Mouse (Mus musculus) embryo, embryonic 10 days (tissue): Measurements from ENCODE around the gene Ctnnbl1.

Experiments
- DNase-seq: peaks from one replicate; pipeline ENCODE4 v3.0.0-alpha.2; 2015; ENCODE audit warnings: low spot score

Ctnnbl1 gene

DNA sequence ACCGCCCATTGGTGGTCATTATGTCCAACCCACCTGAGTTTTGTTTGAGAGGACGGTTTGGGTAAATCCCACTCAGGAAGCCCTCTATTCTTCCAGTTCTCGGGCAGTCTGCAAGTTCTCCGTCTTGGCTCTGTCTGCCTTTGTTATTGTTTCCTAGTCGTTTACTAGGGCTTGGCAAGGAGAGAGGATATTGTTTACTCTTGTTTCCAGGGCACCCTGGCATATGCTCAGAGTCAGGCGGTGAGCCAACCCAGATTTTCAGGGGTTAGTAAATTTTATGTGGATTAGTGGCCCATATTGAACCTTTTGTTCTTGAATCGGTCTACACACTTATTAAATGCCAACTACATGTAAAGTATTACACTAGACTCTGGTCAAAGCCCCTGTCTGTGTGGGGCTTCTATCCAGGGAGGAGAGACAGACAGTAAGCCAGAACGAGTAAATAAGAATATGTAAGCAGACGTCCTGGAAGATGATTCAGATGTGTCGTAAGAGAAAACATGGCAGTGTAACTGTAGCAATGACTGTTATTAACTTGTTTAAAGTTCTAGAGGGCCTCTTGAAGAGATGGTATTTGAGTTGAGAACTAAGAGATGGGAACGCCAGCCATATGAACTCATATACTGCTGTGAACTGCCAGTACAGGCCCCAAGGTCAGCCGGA lies 13.9 kb downstream of the Ctnnbl1 start:
- DNase-seq = no peak

DNA sequence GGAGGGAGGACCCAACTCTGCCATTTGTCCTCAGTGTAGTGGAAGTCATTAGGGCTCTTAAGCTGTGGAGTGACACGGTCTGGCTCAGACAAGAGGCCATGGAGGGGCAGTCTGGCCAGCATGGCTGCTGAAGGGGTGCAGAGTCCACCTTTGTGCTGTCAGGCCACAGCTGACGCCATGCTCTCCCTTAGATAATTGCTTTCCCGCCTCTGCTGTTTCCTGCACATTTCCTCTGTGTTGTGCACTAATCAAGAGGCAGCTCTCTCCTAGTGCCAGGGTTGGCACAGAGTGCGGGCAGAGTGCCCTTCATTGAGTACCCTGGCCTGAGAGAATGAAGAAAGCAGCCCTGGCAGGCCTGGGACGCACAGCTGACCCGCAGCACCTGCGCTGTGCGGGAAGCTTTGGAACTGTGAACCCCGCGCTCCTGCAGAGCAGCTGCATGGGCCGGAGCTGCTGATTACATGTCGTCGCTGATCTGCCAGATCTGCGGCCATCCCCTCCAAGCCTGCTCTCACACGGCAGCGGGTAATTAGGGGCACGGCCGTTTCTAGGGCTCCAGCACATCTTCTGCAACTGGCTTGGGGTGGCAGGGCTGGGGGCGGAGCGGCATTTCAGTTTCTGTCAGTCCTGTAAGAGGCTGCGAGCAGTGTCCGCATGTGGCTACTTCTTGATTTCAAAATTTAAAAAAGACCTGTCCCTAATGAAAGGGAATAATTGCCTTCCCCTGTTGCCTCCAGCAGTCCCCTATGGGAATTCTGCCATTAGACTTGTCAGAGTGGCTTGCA lies 14.6 kb downstream of the Ctnnbl1 start:
- no peak for DNase-seq

DNA sequence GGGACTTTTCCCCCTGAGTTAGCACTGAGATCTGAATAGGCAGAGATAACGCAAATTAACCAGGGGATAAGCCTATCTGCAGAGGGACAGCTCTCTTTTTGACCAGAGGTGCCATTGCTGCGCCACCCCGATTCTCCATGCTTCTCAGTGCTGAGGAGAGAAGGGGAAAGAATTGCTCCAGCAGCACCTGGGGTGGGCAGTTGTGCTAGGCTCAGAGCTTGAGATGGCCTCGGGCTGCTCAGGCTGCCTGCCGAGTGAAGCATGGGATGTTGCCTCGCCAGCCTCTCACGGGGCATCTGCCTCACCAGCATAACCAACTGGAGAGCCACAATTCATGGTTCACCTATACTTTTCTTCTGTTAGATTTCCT lies 15.2 kb downstream of the Ctnnbl1 start:
- DNase-seq = no peak

DNA sequence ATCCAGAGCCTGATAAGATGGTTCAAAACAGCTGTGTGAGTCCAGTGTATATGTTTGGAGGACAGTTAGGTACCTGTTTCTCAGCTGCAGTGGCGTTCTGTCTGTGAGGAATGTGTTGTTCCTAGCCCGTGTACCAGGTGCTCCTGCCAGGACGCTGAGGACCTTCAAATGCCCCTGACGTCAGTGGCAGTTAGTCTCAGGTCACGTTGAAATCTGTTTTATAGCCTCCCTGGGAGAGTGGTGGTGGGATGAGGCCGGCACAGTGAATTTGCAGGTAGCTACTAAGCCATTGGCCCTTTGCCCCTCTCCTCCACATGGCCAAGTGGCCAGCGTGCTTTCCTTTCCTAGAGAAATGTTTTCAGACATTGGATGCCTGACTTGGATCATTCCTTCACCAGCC lies 18.6 kb downstream of the Ctnnbl1 start:
- no peak for DNase-seq

DNA sequence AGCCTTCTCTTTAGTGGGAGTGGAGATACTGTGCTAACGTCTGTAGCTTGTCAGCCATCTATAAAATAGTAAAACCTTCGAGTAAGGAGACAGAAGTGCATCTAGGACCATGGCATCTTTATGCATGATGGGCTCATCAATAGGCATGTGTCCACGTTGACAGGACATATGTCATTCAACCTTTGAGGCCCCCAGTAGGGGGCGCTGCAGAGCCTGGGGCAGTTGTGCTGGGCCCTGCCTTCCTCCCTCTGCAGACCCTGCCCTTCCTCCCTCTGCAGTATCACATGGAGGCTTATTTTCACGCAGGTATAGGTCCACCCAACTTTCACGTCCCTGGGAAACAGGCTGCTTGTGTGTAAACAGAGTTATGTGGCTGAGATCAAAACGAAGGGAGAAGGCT lies 19.0 kb downstream of the Ctnnbl1 start:
- no peak for DNase-seq

DNA sequence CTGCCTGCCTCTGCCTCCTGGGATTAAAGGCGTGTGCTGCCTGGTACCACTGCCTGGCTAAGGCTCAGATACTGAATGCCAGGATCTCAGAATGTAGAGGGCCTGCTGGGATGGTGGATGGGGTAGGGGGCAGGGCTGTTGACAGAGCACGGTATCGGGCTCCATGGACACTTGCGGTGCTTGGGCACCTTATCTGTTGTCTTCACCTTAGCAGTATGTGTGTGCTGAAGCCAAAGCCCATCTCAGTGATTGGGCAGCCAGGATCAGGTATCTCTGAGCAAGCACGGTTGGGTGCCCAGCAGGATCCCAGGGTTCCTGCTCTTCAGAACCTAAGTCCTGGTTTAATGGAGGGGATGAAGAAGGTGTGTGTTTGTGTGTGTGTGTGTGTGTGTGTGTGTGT lies 21.2 kb downstream of the Ctnnbl1 start:
- no peak for DNase-seq

DNA sequence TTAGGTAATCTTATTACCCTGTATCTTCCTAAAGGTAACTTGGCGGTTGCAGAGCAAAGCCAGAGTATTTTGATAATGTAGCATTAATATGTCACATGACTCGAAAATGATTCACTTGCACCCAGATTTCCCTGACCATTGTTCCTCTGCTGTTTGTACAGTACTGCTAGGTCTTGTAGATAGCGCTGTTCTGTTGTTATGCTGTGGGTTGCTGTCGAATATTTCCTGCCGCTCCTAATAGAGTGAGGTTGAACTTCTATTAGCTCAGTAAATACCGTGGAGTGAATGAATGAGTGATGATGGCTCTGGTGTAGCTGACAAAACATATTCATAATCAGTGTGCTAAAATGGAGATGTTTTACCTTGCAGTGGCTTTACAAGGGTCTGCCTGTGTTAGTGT lies 22.5 kb downstream of the Ctnnbl1 start:
- no peak for DNase-seq

DNA sequence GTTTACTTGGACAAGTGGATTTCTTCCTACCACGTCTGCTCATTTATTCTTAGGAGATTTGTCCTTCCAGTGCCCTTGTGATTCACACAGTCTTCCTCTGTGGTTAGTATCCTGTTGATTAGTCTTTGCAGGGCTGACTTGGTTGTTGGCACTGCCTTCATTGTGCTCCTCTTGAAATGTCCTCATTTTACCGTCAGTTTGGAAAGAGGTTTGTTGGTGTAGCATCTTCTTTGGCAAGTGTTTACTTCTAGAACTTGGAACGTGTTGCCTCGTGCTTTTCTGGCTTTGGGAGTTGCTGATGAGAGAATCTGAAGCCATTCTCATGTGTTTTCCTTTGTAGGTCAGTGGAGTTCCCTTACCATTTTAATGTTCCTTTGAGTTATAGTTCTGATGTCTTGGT lies 25.7 kb downstream of the Ctnnbl1 start:
- no peak for DNase-seq

DNA sequence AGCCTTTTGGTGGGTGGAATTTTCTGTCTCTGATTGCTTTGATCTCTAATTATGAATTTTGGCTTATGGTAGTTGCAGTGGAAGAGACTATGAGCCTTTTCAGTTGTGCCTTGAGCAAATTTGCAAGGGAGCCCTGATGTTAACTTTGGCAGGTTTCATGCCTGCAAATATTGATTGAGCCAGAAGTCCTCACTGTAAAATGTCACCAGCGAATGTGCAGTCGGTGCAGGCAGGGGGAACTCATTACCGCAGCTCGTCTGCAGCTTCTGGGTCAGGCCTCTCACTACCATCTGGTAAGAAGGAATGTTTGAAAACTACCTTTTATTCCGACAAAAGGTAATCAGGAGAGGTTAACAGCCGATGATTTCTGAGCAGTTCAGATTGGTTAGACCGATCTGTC lies 29.4 kb downstream of the Ctnnbl1 start:
- DNase-seq = no peak

DNA sequence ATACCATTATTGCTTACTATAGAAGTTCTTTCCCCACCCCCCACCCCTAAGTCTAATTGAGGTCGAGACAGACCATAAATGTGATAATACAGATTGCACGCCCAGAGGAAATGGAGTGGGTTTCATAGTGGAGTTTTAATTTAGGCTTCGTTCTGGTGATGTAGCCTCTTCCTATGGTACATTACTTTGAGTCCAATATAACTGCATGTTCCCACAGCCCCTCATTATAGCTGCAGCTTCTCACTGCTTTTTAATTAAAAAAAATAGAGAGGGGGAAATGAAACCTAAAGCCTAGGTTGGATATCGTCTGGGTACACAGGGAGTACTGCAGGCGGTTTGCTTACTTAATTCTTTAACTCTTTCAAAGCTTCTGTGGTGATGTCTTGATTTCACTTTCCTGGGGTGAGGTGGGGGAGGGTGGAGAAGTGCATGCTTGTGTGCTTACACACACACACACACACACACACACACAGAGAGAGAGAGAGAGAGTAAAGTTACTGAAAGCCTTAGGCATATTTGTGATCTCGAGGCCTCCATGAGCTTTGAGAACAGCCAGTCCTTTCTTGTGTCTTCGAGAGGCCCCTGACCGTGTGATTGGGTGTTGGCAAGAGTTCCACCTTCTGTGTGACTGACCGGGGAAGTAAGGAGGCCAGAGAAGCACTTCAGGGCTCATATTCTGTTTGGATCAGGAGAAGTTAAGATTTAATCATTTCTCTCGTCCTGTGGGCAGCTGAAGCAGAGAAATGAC lies 31.7 kb downstream of the Ctnnbl1 start:
- DNase-seq = no peak

DNA sequence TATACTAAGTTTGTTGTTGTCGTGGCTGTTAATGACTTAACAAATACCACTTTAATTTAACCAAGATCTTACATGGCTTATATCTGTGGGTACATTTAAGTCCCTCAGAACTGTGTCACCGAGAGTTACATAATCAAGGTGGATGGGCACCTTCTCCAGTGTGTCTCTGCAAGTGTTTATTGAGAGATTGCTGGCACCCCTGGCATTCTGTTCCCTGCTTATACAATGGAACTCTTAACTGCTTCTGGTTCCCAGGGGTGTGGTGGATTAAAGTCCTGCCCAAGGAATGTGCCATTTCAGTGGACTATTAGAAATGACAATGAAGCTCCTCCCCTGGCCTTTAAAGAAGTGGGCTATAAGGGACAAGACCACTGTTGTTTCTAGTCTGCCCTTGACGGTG lies 33.6 kb downstream of the Ctnnbl1 start:
- DNase-seq = no peak

DNA sequence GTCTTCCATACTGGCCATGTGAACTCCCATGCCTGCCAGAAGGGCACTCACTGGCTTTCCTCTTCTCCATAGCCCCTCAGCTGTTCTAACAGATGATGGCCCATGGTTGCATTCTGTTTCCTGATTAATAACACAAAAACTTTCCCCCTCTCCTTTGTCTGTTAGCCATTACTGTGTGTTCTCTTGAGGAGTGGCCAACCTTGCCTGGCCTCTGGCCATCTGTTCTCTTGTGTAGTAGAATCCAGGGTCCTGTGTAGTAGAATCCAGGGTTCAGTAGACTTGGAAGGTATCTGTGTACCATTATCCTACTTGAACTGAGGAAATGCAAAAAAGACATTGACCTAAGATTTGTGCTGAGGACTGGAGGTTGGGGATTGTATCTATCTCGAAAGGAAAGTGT lies 36.5 kb downstream of the Ctnnbl1 start:
- DNase-seq = no peak

DNA sequence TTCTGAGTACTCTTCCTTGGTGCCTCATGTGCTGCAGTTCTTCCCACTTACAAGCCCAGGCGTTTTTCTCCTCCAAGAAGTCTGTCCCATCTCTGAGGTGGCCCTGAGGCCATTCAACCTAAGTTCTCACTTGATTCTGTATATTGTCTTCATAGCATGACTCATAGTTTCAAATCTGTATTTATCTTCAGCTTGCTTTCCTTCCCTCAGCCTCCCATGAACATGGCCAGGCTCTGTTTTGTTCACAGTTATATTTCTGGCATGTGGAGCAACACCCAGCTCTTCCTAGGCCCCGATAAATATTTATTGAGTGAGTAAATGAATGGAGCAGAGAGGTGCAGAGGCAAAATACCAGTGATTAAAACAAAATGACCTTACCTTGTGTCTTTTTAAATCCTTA lies 38.8 kb downstream of the Ctnnbl1 start:
- no peak for DNase-seq

DNA sequence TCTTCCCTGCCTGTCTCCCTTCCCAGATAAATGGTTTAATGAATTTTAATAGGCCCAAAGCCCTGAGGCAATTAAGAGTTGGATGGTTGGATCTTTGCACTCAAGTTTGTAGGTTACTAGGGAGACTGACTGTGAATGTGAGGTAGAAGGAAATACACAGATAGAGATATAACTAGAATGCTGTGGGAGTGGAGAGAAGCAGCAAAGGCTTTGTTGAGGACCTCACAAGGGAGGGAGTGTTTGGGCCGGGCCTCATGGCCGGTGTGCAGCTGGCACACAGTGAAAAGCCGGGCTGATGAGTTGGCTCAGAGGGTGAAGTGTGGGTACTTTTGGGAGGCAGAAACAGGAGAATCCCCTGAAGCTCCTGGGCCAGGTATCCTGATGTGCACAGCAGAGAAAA lies 43.8 kb downstream of the Ctnnbl1 start:
- DNase-seq = no peak

DNA sequence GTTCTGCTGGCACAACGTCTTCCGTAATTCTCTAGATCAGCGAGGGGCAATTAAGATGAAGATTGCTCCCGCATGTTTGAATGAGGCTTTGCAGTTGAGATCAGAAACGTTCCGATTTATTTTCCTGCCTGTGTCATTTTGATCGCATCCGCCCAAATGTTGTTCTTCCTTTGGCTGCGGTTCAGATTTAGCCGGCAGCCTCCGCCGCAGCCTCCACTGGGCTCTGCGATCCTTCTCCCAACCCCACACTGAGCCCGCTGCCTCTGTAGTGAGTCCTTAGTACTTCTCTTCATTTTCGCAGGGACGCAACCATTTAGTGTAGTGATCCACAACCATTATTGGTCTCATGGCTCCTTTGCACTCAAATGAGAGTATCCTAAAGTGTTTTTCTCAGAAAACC lies 46.0 kb downstream of the Ctnnbl1 start:
- DNase-seq = no peak

DNA sequence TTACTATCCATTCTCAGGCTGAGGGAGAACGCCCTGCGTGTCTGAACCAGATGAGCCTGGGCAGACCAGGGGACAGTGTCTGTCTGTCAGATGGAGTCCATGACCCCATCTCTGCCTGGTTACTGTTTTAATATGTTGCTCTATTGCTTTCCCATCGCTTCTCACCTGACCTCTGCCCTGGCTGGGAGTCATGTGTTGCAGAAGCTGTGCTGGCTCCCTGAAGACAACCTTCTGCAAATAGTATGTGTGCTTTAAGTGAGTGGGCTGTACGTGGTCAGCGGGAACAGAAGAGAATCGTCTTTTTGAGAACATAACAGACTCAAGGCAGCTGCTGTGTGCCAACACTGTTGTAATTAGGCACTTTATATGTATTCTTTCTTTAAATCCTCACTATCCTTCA lies 47.0 kb downstream of the Ctnnbl1 start:
- no peak for DNase-seq

DNA sequence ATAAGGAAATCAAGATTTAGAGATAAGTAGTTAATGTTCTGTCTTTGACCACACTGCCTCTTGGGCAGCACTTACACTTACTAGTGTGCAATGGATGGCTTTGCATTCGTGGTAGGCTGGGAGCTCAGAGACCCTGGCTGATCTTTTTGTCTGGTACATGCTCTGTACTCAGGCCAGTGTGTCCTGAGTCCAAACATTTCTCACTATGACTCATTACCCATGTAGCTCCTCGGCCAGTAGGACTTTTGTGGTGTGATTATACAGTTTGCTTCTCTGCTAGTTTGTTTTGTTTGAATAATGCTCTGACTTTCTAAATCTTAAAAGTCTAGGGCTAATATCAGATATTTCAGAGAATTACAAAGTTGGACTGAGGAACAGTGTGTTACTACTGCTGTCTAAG lies 47.4 kb downstream of the Ctnnbl1 start:
- DNase-seq = no peak

DNA sequence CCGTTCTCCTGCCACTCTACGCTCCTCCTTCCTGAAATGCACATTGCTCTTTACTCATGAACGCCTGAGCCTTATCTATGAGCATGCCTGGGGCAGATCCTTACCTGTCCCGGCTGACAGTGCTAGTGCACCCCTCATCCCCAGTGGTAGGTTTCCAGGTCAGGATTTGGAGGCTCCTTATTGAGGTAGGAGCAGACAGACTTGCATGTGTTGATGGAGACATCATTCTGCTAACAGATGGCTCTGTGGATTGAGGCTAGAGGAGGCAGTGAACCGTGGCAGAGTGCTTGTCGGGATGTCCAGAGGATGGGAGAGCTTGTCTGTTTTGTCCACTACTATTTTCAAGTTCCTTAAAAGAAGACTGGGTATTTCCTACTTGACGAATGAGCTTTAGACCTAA lies 52.0 kb downstream of the Ctnnbl1 start:
- no peak for DNase-seq

DNA sequence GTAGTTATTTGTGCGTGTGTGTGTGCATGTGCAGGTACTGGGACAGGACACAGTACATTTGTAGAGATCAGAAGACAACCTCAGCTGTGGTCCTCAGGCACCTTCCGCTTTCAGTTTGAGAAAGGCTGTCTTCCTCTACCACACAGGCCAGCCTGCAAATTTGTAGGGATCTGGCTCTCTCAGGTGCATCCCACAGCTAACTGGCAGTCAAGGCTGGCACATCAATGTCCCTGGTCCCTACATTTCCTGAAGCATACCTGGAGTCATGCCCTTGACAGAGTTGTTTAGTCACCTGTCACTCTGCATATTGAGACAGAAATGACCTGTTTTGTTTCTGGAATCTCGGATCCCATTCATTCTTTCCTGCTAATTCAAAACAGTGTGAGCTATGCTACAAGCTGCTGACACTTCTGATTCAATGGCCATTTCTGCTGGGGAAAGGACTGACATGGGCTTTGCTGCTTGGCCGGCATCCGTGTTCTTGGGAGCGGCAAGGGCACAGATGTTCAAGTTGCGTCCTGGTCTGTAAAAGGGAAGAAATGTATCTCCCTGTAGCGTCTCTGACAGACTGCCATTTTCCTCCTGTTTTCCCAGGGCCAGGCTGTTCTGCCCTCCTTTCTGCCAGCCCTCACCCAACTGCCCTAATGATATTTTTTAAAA lies 53.8 kb downstream of the Ctnnbl1 start:
- DNase-seq = no peak

DNA sequence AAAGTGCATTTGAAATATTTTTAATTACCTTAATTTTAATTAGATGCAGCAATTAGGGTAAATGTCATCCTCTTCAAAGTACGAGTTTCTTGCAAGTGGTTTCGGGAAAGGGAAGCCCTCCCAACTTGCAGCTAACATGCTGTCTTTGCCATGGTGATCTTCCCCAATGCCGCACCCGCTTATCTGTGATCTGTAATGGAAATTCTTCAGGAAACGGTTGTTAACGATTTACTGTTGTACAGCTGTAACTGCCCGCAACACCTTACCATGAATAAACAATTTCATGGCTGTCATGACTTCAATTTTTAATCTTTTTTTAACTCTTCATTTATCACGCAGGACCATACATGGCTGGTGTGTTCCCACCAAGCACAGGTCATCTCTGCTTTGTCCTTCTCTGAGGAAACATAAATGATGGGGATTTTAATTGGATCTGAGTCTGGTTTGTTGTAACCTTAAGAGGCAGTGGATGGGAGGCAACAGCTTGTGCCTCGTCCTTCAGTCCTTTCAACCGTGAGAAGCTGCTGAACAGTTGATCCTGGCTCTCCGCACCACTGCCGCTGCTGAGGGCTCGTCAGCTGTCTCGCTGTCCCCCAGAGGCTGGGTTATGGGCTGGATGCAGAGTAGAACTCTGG lies 54.4 kb downstream of the Ctnnbl1 start:
- DNase-seq = peak; percentile 17

DNA sequence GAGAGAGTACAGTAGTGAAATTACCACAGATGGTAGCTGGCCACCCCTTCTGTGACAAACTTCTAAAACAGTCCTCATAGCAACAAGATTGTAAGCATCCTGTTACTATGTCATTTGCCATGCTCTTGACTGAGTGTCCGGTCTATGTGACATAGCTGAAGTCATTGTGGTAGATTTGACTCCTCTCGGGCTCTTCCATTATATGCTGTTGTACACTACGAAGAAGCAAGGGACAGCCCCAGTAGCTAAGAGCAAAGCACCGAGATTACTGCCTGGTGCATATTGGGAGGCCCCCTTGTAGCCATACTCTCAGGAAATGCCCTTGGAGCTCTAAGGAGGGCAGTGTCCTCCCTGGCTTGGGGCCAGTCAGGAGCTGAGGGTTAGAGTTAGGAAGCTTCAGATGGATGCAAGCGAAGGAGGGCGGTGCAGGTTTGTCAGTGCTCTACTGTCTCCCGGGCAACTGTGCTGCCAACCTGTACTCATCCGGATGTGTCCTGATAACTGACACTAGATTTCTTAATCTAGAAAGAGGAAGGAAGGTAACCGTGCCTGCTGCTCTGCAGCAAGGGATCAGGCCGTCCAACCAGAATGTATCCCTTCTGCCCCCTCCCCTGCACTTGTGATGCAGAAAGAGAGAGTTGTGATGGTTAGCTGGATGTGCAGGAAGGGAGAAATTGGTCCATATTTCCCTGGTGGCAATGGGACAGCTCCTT lies 55.8 kb downstream of the Ctnnbl1 start:
- DNase-seq = no peak
